Mouse (Mus musculus) neural tube, embryonic 15.5 days (tissue): ENCODE measurements around the gene Dio2. TPM values are rescaled to one million over a fixed set of nuclear protein-coding genes. Genes with fewer than 3 reads are reported as not detected.

Experiments used
- ATAC-seq: fragments of 200-750 bp; cut with Nextera tagmentation; 2 replicates; pipeline ENCODE4 v1.8.0; 2017; ENCODE audit warnings: mild to moderate bottlenecking, moderate TSS enrichment, moderate library complexity; ENCODE audit not compliant: low FRiP score
- H3K27ac ChIP-seq: fragments of 300-500 bp; sonication (generic); replicated peaks from 2 replicates; pipeline ENCODE4 v1.5.1; 2015; ENCODE audit warnings: mild to moderate bottlenecking, inconsistent platforms
- H3K27me3 ChIP-seq: fragments of 300-500 bp; sonication (generic); replicated peaks from 2 replicates; pipeline ENCODE4 v1.6.1; 2015; ENCODE audit warnings: inconsistent platforms
- H3K36me3 ChIP-seq: fragments of 300-500 bp; sonication (generic); 2 replicates; pipeline ENCODE4 v1.6.1; 2015; ENCODE audit warnings: inconsistent platforms
- H3K4me1 ChIP-seq: fragments of 300-500 bp; sonication (generic); 2 replicates; pipeline ENCODE4 v1.6.1; 2015; ENCODE audit warnings: inconsistent platforms
- H3K4me2 ChIP-seq: fragments of 300-500 bp; sonication (generic); 2 replicates; pipeline ENCODE4 v1.6.1; 2015; ENCODE audit warnings: inconsistent platforms, mild to moderate bottlenecking, moderate library complexity
- H3K4me3 ChIP-seq: fragments of 300-500 bp; sonication (generic); replicated peaks from 2 replicates; pipeline ENCODE4 v1.5.1; 2015; ENCODE audit warnings: mild to moderate bottlenecking, inconsistent platforms
- H3K9ac ChIP-seq: fragments of 300-500 bp; sonication (generic); replicated peaks from 2 replicates; pipeline ENCODE4 v1.6.1; 2015; ENCODE audit warnings: mild to moderate bottlenecking, inconsistent platforms
- H3K9me3 ChIP-seq: fragments of 300-500 bp; sonication (generic); replicated peaks from 2 replicates; pipeline ENCODE4 v1.6.1; 2016; ENCODE audit warnings: inconsistent platforms
- WGBS: fragments of 180-500 bp; shearing (Covaris S2); methylation state at CpG from one replicate; pipeline ENCODE4 v1.1.7; 2015; ENCODE audit warnings: mixed read lengths; 5-methylcytosine and 5-hydroxymethylcytosine counted together
- polyA plus RNA-seq: library from polyadenylated mRNA; unstranded; fragments of >200 nt; fragmentation: Nextera tagmentation; extraction: Ambion mirVana; gene quantifications from 2 replicates; pipeline ENCODE4 v1.2.1, GENCODE M21; 2015

The Dio2 gene
- polyA plus RNA-seq, 1 experiment from 2014 or later, result 0.26 TPM

- Histone ChIP-seq H3K36me3 (no peaks in the 10 kb centered on the region), H3K4me3 (no peak overlapping the region), H3K27me3 (no peaks in the 10 kb centered on the region), H3K9me3 (no peaks in the 10 kb centered on the region), H3K27ac (no peak overlapping the region), H3K4me1 (no peaks in the 10 kb centered on the region), H3K9ac (no peak overlapping the region), H3K4me2 (no peak overlapping the region)
- ATAC-seq, result no peak
- 87% methylated on average over 2 of the region's 2 CpGs for WGBS
These were observed 44.1 kb downstream of the Dio2 start for GRCm38 (mm10) chr12:90694135-90694534.
